Mouse (Mus musculus): ENCODE measurements around the gene Ereg.
A peak's percentile ranks its signal among the peaks of the same experiment; 100 is the strongest.

Ereg gene

GRCm38 (mm10) chr5:91074450-91074950 lies at the start of gene Ereg:
TSS of gene Ereg (plus strand) at chr5:91074622.
- peak; percentile 54 for DNase-seq (ENCODE audit: extremely low spot score, low spot score)

GRCm38 (mm10) chr5:91027164-91027563 lies 47.3 kb upstream of the Ereg start, which contains the start of gene Epgn:
TSS of gene Epgn (plus strand) at chr5:91027464.
- no peak for DNase-seq (ENCODE audit: extremely low spot score, low spot score)

DNA sequence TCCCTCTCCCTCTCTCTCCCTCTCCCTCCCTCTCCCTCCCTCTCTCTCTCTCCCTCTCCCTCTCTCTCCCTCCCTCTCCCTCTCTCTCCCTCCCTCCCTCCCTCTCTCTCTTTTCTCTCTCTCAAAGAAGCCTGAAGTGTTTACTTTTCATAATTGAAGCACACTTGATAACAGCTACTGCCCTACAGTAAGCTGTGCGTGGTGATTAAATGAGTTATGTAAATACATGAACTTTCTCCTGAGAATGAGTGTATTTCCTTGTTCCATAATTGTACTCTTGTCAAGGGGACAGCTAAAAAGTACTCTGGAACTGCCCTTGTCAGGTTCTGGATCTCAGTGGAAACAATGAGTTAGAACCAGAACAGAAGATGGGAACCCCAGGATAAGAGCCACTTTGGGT lies 46.6 kb upstream of the Ereg start:
- no peak for DNase-seq (ENCODE audit: extremely low spot score, low spot score)

DNA sequence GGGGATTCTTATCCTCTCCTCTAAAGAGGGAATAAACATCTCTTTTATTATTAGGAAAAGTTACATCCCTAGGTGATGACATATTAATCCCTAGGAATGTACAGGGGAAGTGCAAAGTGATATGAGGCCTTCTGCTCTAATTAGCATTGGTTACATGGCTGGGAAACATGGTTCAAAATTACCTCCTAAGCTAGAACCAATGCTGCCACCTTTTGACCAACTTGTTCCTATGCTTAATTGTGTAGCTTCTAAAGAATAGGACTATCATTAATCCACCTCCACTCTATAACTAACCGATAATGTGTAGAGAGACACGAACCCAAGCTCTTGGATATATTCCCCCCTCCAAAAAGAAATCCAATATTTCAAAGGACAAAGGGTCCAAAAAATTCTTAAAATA lies 43.8 kb upstream of the Ereg start:
- DNase-seq (ENCODE audit: extremely low spot score, low spot score): no peak

DNA sequence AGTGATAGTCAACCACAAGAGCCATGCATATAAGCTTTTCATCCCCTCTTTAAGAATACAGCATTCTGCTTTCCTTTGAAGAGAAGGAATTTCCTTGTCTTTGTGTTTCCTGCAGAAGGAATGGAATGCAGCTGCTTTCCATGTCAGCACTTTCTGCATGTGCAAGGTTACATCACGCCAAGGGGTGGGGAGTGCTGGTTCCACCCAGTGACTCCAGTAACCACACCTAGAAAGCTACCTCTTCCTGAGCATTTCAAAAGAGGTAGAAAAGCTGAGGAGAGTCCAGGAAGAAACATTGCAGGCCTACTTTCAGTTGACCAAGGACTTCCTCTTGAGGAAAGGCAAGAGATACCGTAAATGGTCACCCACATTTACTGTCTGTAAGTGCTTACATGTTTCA lies 39.1 kb upstream of the Ereg start:
- DNase-seq (ENCODE audit: extremely low spot score, low spot score): no peak

DNA sequence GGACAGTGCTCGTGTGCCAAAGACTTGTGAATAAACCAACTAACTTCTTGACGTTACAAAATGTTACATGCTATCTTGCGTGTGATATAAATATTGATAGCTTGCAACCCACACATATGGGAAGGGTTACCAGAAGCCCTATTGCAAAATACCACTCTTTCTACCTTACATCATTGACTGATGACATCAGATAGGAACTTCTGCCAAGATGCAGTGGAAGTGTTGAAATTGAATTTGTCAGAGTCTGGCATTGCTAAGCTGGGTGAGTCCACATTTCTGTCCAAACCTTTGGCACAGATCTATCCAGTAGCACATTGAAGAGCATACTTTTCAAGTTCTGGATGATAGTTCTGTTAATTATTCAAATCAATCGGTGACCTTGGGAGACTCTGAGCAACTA lies 37.8 kb upstream of the Ereg start:
- DNase-seq (ENCODE audit: extremely low spot score, low spot score): no peak

- DNase-seq (ENCODE audit: extremely low spot score, low spot score): no peak
These were observed 36.7 kb upstream of the Ereg start for GRCm38 (mm10) chr5:91037756-91038155.

DNA sequence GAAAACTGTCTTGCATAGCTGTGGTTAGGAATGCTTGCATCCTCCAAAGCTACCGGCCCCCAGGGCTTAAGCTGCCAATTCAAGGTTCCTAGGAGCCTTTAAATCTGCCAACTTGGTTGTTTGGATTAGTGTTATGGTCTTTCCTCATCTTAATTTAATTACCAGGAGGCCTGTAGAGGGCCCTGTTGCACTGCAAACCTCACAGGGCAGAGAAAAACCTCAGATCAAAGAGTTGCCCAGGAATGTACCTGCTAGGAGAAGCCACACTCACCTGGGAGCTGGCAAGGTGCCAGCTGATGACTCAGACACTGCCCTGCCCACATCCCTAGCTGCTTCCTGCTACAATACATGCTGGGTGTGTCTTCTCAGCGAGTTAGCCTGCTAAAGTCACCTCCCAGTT lies 35.9 kb upstream of the Ereg start:
- DNase-seq (ENCODE audit: extremely low spot score, low spot score): no peak

DNA sequence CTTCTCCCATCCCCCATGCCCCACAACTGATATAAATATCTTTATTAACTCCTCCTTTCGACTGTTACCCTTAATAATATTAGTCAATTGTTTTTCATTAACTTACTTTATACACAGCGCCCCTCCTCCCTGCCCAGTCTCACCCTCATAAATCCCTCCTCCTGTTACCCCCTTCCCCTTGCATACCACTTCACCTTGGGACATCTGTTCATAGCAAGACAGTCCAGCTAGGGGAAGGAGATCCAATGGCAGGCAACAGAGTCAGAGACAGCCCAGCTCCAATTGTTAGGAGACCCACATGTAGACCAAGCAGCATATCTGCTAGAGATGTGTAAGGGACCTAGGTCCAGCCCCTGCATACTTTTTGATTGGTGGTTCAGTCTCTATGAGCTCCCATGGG lies 35.5 kb upstream of the Ereg start:
- DNase-seq (ENCODE audit: extremely low spot score, low spot score): no peak

DNA sequence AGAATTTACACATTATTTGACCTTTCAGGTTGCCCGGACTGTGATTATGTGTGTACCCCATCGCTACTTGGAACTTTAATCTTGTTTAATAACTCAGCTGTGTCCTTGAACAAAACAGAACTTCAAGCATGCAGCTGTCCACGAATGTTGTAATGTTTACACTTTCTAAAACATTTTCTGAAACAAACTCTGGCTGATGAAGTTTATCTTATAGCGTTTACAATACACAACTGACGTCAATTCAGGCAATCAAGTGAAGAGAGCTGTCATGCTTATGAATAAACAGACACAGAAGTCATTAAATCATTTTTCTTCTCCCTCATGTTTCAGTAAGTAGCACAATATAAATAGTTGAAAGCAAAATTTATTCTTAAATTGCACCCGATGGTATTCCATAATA lies 26.4 kb upstream of the Ereg start:
- no peak for DNase-seq (ENCODE audit: extremely low spot score, low spot score)

- DNase-seq (ENCODE audit: extremely low spot score, low spot score): no peak
These were observed 26.0 kb upstream of the Ereg start for GRCm38 (mm10) chr5:91048397-91048796.

GRCm38 (mm10) chr5:91072340-91072739 lies 2.1 kb upstream of the Ereg start:
- DNase-seq (ENCODE audit: extremely low spot score, low spot score): no peak

- no peak for DNase-seq (ENCODE audit: extremely low spot score, low spot score)
These were observed 796 bp upstream of the Ereg start for GRCm38 (mm10) chr5:91073626-91074025.

- DNase-seq (ENCODE audit: extremely low spot score, low spot score): no peak
These were observed 396 bp upstream of the Ereg start for GRCm38 (mm10) chr5:91074026-91074425.

- no peak for DNase-seq (ENCODE audit: extremely low spot score, low spot score)
These were observed 599 bp downstream of the Ereg start for GRCm38 (mm10) chr5:91075021-91075420.

DNA sequence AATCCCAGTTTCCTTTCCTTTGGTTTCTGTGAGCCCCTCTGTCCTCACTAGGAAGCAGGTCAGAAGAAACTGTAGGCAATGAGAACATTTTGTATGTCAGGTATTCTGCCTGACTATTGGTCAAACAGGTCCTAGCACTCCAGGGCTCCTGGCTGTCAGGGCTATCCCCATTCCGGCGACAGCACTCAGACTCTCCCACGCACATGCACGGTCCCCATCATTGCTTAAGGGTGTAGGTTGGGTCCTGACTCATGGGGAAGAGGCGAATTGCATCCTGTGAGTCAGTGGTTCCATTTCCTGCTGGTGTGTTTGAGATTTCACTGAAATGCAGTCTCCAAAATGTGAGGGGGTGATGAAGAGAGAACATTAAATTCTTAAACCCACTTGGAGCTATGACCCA lies 8.6 kb downstream of the Ereg start:
- no peak for DNase-seq (ENCODE audit: extremely low spot score, low spot score)

DNA sequence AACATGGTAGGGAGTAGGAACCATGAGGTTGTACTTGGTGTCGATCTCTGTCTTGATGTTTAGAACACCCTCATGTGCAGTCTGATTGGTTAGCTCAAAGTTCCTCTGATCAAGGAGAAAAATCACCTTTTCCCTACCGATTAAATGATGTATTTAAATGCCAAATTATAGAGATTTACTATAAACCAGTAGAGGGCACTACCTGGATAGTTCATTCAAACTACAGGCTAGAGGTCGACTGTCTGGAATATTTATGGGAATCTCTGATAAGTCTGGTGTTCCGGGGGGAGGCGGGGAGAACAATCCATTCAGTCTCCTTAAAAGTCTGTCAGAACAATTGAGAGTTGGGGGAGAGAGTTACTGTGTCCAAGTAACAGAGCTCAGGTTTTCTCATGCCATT lies 10.9 kb downstream of the Ereg start:
- DNase-seq (ENCODE audit: extremely low spot score, low spot score): no peak

DNA sequence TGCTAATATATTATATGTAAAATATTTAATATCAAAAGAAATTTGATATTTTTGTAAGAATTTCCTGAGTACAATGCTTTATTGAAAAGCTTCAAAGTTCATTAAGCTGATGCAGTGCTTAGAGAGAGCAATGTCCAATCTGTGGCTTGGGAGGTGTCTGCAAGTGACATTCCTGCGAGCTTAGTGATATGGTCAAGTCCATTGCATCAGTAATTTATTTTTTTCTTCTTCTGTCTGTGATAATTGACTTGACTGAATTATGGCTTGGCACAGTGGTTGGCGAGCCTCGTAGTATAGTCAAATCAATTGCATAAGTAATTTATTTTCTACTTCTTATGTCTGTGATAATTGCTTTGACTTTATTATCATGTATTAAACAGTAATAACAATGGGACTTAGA lies 15.9 kb downstream of the Ereg start:
- no peak for DNase-seq (ENCODE audit: extremely low spot score, low spot score)

DNA sequence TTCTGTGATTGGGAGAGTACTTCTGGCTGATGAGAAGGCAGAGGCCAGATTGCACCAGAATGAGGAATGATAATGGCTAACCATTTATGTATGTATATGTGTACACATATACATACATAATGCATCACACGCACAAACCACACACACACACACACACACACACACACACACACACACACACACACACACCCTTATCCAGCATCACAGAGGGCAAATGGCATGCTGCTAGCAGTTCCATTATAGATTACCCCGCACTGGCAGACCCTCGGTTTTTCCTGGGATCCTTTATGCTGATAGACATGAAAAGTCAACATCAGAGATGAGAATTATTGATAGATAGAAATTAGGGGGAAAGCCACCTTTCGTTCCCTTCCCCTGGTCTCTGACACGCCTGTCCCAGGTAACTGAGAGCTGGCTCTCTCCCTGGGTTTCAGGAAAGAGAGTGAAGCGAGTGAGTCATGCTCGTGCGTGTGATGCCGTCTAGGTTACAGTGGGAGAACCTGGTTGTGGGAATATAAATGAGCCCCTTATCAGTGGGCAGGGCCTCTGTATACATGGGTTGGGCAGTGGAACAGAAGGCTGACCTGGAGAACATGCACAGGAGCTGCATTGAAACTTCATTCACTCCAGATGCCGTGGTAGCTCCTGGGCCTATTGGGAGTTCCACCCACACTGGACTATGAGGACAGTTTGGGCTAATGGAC lies 23.6 kb downstream of the Ereg start:
- DNase-seq (ENCODE audit: extremely low spot score, low spot score): no peak

- no peak for DNase-seq (ENCODE audit: extremely low spot score, low spot score)
These were observed 27.3 kb downstream of the Ereg start for GRCm38 (mm10) chr5:91101742-91102141.

DNA sequence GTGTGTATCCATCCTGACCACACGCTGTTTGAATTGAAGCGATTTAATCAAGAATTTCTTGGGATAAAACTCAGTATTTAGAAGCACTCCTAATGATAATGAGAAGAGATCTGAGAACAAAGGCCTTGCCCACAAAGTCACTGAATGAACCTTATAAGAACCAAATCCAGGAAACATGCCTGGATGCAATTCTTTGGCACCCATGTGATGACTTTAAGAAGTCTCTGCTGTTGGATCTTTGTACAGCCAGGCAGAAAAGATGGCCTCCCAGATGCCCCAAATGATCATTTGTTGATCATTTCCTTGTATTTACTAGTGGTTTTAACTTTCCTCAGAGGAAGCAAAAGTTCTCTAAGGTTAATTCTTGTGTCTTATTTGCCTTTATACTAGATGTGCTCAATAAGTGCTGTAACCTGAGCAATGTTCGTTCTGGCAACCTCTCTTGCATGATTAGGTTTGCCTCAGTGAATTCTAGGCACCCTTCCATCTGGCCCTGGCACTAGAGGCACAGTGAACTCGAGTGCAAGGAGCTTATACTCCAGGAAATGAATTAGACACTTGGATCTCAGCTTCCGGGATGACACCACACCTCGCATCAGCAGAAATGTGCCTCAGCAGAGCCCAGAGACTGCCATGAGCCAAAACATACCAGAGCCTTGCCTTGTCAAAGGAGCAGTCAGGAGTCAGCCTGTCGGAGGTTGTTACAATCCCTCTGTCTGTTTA lies 29.7 kb downstream of the Ereg start:
- DNase-seq (ENCODE audit: extremely low spot score, low spot score): no peak

- DNase-seq (ENCODE audit: extremely low spot score, low spot score): no peak
These were observed 31.8 kb downstream of the Ereg start for GRCm38 (mm10) chr5:91106248-91106647.

Data from neural tube, embryonic 10.5 days (tissue).